Mouse (Mus musculus) macrophage (primary cell): ENCODE measurements around the gene Tmem268. TPM values are rescaled to one million over a fixed set of nuclear protein-coding genes. Genes with fewer than 3 reads are reported as not detected.

Source experiments
- H3K27ac ChIP-seq: fragments of 350-480 bp; formaldehyde crosslinking; 2 replicates; pipeline ENCODE4 v1.9.0; 2021
- H3K36me3 ChIP-seq: fragments of 350-480 bp; formaldehyde crosslinking; 2 replicates; pipeline ENCODE4 v1.9.0; 2021; ENCODE audit errors: inconsistent target
- H3K4me3 ChIP-seq: fragments of 350-480 bp; formaldehyde crosslinking; 2 replicates; pipeline ENCODE4 v1.9.0; 2021; ENCODE audit errors: inconsistent target
- H3K79me2 ChIP-seq: fragments of 350-480 bp; formaldehyde crosslinking; 2 replicates; pipeline ENCODE4 v1.9.0; 2021; ENCODE audit errors: inconsistent target
- WGBS: methylation state at CpG from one replicate; pipeline ENCODE4 v1.1.7; 2026; ENCODE audit warnings: inconsistent platforms; ENCODE audit not compliant: missing documents; 5-methylcytosine and 5-hydroxymethylcytosine counted together
- polyA plus RNA-seq: library from polyadenylated mRNA; stranded (reverse); fragments of 250-400 nt; gene quantifications from 3 replicates; pipeline ENCODE4 v1.2.4, GENCODE M21; 2018; ENCODE audit warnings: inconsistent platforms

Gene Tmem268
- polyA plus RNA-seq, 1 experiment from 2014 or later: 23.1 TPM

GRCm38 (mm10) chr4:63562742-63563141, 4.2 kb downstream of the Tmem268 start:
- Histone ChIP-seq H3K36me3 (peaks cover 45% of the 10 kb centered on the region), H3K4me3 (no peak overlapping the region), H3K27ac (peak overlapping the region; percentile 84), H3K79me2 (peaks cover 28% of the 10 kb centered on the region; the same call in 1 of the 2 replicates)
- 63% methylated on average over 3 of the region's 4 CpGs for WGBS

DNA sequence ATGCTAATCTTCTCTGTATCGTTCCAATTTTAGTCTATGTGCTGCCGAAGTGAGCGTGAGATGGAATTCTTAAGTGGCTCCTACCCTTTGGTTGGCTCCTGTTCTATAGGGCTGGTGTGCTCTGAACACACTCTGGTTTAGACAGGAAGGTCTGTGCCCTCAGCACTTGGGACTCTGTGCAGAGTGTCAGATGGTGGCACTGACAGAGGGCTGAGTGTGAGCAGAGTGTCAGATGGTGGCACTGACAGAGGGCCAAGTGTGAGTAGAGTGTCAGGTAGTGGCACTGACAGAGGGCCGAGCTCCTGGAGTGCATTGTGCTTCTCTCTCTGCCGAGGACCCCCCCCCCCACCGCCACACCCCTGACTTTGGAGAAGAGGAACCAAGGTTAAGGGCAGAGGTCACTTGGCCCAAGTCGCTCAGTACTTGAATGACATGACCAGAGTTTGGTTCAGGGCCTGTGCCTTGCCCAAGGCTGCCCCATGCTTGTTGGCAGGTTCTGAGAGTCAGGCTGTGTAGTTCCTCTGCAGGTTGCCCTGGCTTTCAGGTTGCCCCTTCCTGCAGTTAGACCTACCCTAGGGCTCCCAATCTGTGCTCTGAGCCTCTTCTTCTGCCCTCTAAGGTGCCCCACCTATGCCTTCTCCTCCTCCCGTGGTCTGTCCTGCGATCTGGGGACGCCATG, 9.3 kb downstream of the Tmem268 start:
- peaks cover 96% of the 10 kb centered on the region for H3K36me3 ChIP-seq
- whole genome bisulfite sequencing: 89% methylated on average over 10 of the region's 10 CpGs

DNA sequence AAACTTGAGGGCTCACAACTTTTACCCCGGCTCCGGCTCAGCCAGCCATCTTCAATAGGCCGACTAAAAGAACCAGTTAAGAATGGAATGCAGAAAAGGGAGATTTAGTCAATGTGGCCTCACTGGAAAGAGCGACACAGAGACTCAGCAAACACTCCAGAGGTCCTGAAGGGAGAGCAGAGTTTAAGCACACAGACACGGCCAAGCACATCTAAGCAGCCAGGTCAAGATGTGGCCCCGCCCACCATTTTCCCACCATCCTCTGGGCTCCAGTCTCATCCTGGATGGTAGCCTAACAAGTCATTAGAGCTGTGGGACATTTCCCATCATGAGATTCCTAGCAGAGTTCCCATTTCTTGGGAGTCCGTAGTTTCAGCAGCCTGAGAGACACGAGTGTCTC, 10.7 kb downstream of the Tmem268 start:
- Histone ChIP-seq H3K79me2 (no peaks in the 10 kb centered on the region; the same call in 1 of the 2 replicates), H3K27ac (no peak overlapping the region), H3K4me3 (no peak overlapping the region), H3K36me3 (peaks cover 92% of the 10 kb centered on the region)
- 96% methylated on average over 8 of the region's 8 CpGs for WGBS

More for the DNA sequence above, 9.3 kb downstream of the Tmem268 start:
- Histone ChIP-seq H3K79me2 (peaks cover 9% of the 10 kb centered on the region; the same call in 1 of the 2 replicates), H3K4me3 (no peak overlapping the region), H3K27ac (no peak overlapping the region)

- Histone ChIP-seq H3K27ac (no peak overlapping the region), H3K79me2 (no peaks in the 10 kb centered on the region), H3K4me3 (no peak overlapping the region), H3K36me3 (peaks cover 83% of the 10 kb centered on the region)
- WGBS: 90% methylated on average over 6 of the region's 7 CpGs
These were observed 11.7 kb downstream of the Tmem268 start for GRCm38 (mm10) chr4:63570208-63570781.

DNA sequence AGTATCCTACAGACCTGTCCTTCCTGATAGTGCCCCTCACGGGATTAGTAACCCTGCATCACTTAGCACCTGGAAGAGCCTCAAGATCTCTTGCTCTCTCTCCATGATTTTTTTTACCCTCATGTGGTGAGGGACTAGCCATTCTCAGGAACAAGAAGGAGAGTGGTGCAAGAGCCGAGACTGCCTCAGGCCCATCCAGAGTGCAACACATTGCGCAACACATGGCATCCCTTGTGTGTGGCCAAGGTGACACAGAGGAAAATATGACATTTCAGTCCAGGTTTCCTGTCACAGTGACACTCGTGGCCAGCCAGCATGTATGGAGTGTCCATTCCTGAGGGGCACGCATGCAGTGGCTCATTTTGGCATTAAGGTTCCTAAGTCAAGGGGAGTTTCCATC, 14.0 kb downstream of the Tmem268 start:
- Histone ChIP-seq H3K79me2 (no peaks in the 10 kb centered on the region), H3K4me3 (no peak overlapping the region), H3K27ac (no peak overlapping the region), H3K36me3 (peaks cover 65% of the 10 kb centered on the region)
- WGBS: 68% methylated on average over 5 of the region's 5 CpGs

DNA sequence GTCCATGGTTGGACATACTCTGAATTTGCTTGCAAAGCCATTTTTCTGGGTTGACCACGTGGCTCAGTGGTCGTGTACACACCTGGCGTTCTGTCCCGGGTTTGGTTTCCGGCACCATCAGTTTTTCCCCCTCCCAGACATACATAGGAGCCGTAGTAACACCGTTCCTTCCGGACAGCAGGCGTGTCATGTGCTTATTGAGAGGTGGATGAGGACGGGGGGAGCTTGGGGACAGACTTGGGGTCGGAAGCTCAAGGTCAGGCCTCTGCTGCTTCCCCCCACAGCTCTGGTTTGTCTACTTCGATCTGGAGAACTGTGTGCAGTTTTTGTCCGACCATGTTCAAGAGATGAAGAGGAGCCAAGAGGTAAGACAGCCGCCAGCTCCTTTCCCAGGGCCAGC, 21.1 kb downstream of the Tmem268 start:
- no peaks in the 10 kb centered on the region for H3K79me2 ChIP-seq
- no peak overlapping the region for H3K4me3 ChIP-seq
- peaks cover 66% of the 10 kb centered on the region for H3K36me3 ChIP-seq
- no peak overlapping the region for H3K27ac ChIP-seq
- 98% methylated on average over 14 of the region's 14 CpGs for WGBS

DNA sequence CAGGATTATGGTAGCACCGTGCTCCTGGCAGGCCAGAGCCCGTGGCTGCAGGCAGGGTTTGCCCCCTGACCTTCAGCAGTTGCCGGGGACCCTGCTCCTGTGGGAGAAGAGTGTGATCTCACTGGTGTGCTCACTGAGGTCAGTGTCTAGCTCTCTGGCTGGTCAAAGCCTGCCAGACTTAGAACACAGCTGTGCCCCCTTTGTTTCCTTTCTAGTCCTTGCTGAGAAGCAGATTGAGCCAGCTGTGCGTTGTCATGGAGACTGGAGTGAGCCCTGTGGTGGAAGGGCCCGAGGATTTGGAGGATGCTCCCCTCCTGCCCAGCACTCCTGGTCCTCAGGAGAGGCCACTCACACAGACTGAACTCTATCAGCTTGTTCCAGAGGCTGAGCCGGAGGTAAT, 21.5 kb downstream of the Tmem268 start:
- H3K36me3 ChIP-seq: peaks cover 66% of the 10 kb centered on the region
- H3K79me2 ChIP-seq: no peaks in the 10 kb centered on the region
- no peak overlapping the region for H3K4me3 ChIP-seq
- WGBS: 98% methylated on average over 6 of the region's 6 CpGs
- no peak overlapping the region for H3K27ac ChIP-seq

DNA sequence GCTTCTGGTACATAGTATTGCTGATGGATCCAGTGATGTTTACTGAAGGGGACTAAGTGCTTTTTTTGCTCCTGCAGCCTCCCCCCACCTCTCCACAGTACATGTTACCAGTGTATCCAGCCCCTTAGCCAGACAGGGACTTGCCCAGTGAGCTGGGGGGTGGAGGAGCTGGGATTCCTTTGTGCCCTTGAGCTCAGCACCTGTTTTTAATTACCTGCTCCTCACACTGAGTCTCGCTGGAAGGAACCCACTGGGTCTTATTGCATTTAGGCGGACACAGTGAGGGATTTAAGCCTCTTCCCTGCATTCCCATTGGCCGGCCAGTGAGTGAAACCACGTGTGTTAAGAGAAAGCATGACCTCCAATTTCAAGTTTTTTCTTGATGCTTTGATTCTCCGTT, 24.0 kb downstream of the Tmem268 start:
- H3K79me2 ChIP-seq: no peaks in the 10 kb centered on the region
- H3K36me3 ChIP-seq: peaks cover 69% of the 10 kb centered on the region
- WGBS: 92% methylated on average over 5 of the region's 5 CpGs

DNA sequence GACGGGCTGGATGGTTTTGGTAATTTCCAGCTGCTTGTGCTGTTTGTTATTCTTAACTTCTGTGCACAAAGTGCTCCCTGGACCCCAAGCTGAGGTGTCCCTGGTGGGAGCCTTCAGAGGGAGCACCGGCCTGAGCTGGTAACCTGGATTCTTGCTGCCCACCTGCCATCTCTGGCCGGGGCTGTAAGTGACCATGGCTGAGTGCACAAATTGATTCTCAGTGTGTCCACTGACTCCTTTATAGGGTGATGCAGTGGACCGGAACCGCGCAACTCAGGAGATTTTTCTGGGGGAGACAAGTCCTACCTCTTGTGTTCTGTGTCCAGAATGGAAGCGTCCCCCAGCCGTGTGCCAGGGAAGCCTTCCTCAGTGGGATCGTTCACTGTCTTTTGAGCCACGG, 26.6 kb downstream of the Tmem268 start:
- no peaks in the 10 kb centered on the region for H3K79me2 ChIP-seq
- peaks cover 49% of the 10 kb centered on the region for H3K36me3 ChIP-seq
- H3K4me3 ChIP-seq: no peak overlapping the region
- WGBS: 96% methylated on average over 10 of the region's 10 CpGs
- no peak overlapping the region for H3K27ac ChIP-seq

More for the DNA sequence above, 24.0 kb downstream of the Tmem268 start:
- Histone ChIP-seq H3K27ac (no peak overlapping the region), H3K4me3 (no peak overlapping the region)

GRCm38 (mm10) chr4:63586240-63586639, 27.7 kb downstream of the Tmem268 start:
- peaks cover 39% of the 10 kb centered on the region for H3K36me3 ChIP-seq
- no peak overlapping the region for H3K4me3 ChIP-seq
- H3K27ac ChIP-seq: no peak overlapping the region
- no peaks in the 10 kb centered on the region for H3K79me2 ChIP-seq
- 73% methylated on average over 2 of the region's 2 CpGs for WGBS

- Histone ChIP-seq H3K36me3 (peaks cover 5% of the 10 kb centered on the region; the same call in 1 of the 2 replicates), H3K4me3 (no peak overlapping the region), H3K79me2 (no peaks in the 10 kb centered on the region), H3K27ac (0 out of 2 replicates have a peak overlapping the region, but pooled peaks have one; percentile 8)
- 5% methylated on average over 7 of the region's 7 CpGs for whole genome bisulfite sequencing
These were observed 31.4 kb downstream of the Tmem268 start for GRCm38 (mm10) chr4:63589987-63590386.

- no peak overlapping the region for H3K4me3 ChIP-seq
- 10% methylated on average over 4 of the region's 4 CpGs for WGBS
- 0 out of 2 replicates have a peak overlapping the region, but pooled peaks have one; percentile 8 for H3K27ac ChIP-seq
- H3K36me3 ChIP-seq: peaks cover under 1% of the 10 kb centered on the region; the same call in 1 of the 2 replicates
- H3K79me2 ChIP-seq: no peaks in the 10 kb centered on the region
These were observed 32.0 kb downstream of the Tmem268 start for GRCm38 (mm10) chr4:63590538-63590937.

DNA sequence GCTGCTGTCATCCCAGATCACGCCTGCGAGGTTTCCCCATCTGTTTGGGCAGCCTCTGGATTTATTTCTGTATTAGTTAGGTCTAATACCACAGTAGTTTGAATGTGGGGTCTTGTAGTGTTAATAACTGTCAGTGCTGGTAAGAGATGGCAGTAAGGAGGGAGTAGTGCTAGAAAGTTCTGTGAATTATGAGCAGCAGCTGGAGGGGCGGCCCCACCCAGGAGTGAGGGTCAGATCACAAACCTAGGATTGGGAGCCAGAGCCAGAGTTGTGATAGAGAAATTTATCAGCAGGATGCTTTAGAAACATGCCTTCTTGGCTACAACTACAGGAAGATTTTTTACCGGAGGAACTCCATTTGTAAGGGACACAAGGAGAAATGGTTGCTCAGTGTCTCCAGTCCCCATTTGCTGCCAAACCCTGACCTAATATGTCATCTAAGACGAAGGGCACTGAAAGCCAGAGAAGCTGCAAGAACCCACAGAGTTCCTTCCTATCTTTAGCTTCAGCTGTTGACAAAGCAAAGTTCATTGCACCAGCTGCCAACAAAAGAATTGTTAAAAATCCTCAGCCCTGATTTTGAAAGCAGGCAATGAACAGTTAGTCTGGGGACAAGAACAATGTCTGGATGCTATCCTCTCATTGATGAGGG, 36.0 kb downstream of the Tmem268 start:
- WGBS: 61% methylated on average over 5 of the region's 5 CpGs
- Histone ChIP-seq H3K4me3 (no peak overlapping the region), H3K79me2 (no peaks in the 10 kb centered on the region), H3K36me3 (no peaks in the 10 kb centered on the region), H3K27ac (peak overlapping the region; percentile 15)

DNA sequence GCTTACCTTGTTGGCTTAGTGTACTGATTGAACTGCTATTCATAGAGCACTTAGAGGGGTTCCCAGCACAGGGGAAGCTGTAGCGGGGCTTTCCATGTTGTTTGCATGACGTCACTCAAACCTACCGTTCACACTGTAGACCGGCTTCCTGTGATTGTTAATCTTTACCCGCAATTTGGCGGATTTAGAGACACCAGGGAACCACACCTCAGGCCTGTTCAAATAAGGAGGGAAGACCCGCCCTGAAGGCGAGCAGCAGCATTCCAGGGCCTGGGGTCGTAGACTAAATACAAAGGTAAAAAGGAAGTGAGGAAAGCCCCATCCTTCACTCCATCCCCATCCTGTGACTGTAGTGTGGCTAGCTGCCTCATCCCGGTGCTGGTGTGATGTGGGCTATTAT, 36.7 kb downstream of the Tmem268 start:
- H3K79me2 ChIP-seq: no peaks in the 10 kb centered on the region
- H3K27ac ChIP-seq: no peak overlapping the region
- 29% methylated on average over 10 of the region's 10 CpGs for WGBS
- no peak overlapping the region for H3K4me3 ChIP-seq
- H3K36me3 ChIP-seq: no peaks in the 10 kb centered on the region

GRCm38 (mm10) chr4:63596010-63596409, 37.4 kb downstream of the Tmem268 start:
- no peaks in the 10 kb centered on the region for H3K79me2 ChIP-seq
- H3K36me3 ChIP-seq: no peaks in the 10 kb centered on the region
- WGBS: 96% methylated on average over 4 of the region's 4 CpGs
- no peak overlapping the region for H3K27ac ChIP-seq
- no peak overlapping the region for H3K4me3 ChIP-seq
